Mouse (Mus musculus): ENCODE results near the gene Atp6v0c. TPM values are rescaled to one million over a fixed set of nuclear protein-coding genes. Genes with fewer than 3 reads are reported as not detected.

Gene Atp6v0c
- polyA plus RNA-seq, 1 experiment, result 948 TPM

- H3K36me3 ChIP-seq (ENCODE audit: control insufficient read depth, insufficient read depth, low read length), result no peaks in the 10 kb centered on the region
- TF ChIP-seq CTCF (IDR thresholded peaks at IDR 0.05; ENCODE audit: extremely low read depth, insufficient read length, insufficient replicate concordance, low read depth, low read length) (no peak), POLR2A (IDR thresholded peaks at IDR 0.05; ENCODE audit: low read depth, low read length) (no peak)
- no peak overlapping the region for H3K4me3 ChIP-seq (ENCODE audit: low read depth, low read length)
- 86% methylated on average over 7 of the region's 7 CpGs for WGBS
- H3K4me1 ChIP-seq (ENCODE audit: control insufficient read depth, insufficient read depth, insufficient read length, low read length), result peaks cover 9% of the 10 kb centered on the region; the same call in 1 of the 2 replicates
- H3K27ac ChIP-seq (ENCODE audit: insufficient read depth, low read depth, low read length), result no peak overlapping the region
- no peaks in the 10 kb centered on the region for H3K27me3 ChIP-seq (ENCODE audit: control insufficient read depth, insufficient read depth, low read length)
Measured at GRCm38 (mm10) chr17:24149421-24149820, 20.1 kb downstream of the Atp6v0c start.

- H3K27me3 ChIP-seq (ENCODE audit: control insufficient read depth, insufficient read depth, low read length), result no peaks in the 10 kb centered on the region
- H3K4me1 ChIP-seq (ENCODE audit: control insufficient read depth, insufficient read depth, insufficient read length, low read length), result peaks cover 9% of the 10 kb centered on the region; the same call in 1 of the 2 replicates
- no peak overlapping the region for H3K27ac ChIP-seq (ENCODE audit: insufficient read depth, low read depth, low read length)
- WGBS, result 47% methylated on average over 2 of the region's 2 CpGs
- no peak for TF ChIP-seq POLR2A (IDR thresholded peaks at IDR 0.05; ENCODE audit: low read depth, low read length)
- no peaks in the 10 kb centered on the region for H3K36me3 ChIP-seq (ENCODE audit: control insufficient read depth, insufficient read depth, low read length)
- H3K4me3 ChIP-seq (ENCODE audit: low read depth, low read length), result no peak overlapping the region
Measured at GRCm38 (mm10) chr17:24142897-24143296, 26.6 kb downstream of the Atp6v0c start.

GRCm38 (mm10) chr17:24141425-24141920 lies 28.0 kb downstream of the Atp6v0c start:
- H3K4me3 ChIP-seq (ENCODE audit: low read depth, low read length), result peak overlapping the region; percentile 100
- under 1% methylated on average over 54 of the region's 57 CpGs for WGBS

GRCm38 (mm10) chr17:24140845-24141424 lies 28.6 kb downstream of the Atp6v0c start:
- H3K27ac ChIP-seq (ENCODE audit: insufficient read depth, low read depth, low read length), result peak overlapping the region; percentile 82
- 1% methylated on average over 43 of the region's 43 CpGs for WGBS
- no peak for TF ChIP-seq POLR2A (IDR thresholded peaks at IDR 0.05; ENCODE audit: low read depth, low read length)
- TF ChIP-seq CTCF (IDR thresholded peaks at IDR 0.05; ENCODE audit: extremely low read depth, insufficient read length, insufficient replicate concordance, low read depth, low read length), result no peak
- H3K4me3 ChIP-seq (ENCODE audit: low read depth, low read length), result peak overlapping the region; percentile 100
- H3K36me3 ChIP-seq (ENCODE audit: control insufficient read depth, insufficient read depth, low read length), result no peaks in the 10 kb centered on the region
- peaks cover 9% of the 10 kb centered on the region; the same call in 1 of the 2 replicates for H3K4me1 ChIP-seq (ENCODE audit: control insufficient read depth, insufficient read depth, insufficient read length, low read length)
- no peaks in the 10 kb centered on the region for H3K27me3 ChIP-seq (ENCODE audit: control insufficient read depth, insufficient read depth, low read length)

More at GRCm38 (mm10) chr17:24141425-24141920, 28.0 kb downstream of the Atp6v0c start:
- peaks cover 9% of the 10 kb centered on the region; the same call in 1 of the 2 replicates for H3K4me1 ChIP-seq (ENCODE audit: control insufficient read depth, insufficient read depth, insufficient read length, low read length)
- no peaks in the 10 kb centered on the region for H3K36me3 ChIP-seq (ENCODE audit: control insufficient read depth, insufficient read depth, low read length)
- H3K27me3 ChIP-seq (ENCODE audit: control insufficient read depth, insufficient read depth, low read length), result no peaks in the 10 kb centered on the region
- peak overlapping the region; percentile 82 for H3K27ac ChIP-seq (ENCODE audit: insufficient read depth, low read depth, low read length)
- TF ChIP-seq POLR2A (IDR thresholded peaks at IDR 0.05; ENCODE audit: low read depth, low read length) (peak; percentile 20; the same call in 1 of the 2 replicates), CTCF (IDR thresholded peaks at IDR 0.05; ENCODE audit: extremely low read depth, insufficient read length, insufficient replicate concordance, low read depth, low read length) (no peak)

- H3K36me3 ChIP-seq (ENCODE audit: control insufficient read depth, insufficient read depth, low read length), result no peaks in the 10 kb centered on the region
- TF ChIP-seq CTCF (IDR thresholded peaks at IDR 0.05; ENCODE audit: extremely low read depth, insufficient read length, insufficient replicate concordance, low read depth, low read length), result no peak
- TF ChIP-seq POLR2A (IDR thresholded peaks at IDR 0.05; ENCODE audit: low read depth, low read length), result no peak
- 39% methylated on average over 4 of the region's 4 CpGs for WGBS
- H3K27ac ChIP-seq (ENCODE audit: insufficient read depth, low read depth, low read length), result no peak overlapping the region
- H3K27me3 ChIP-seq (ENCODE audit: control insufficient read depth, insufficient read depth, low read length), result no peaks in the 10 kb centered on the region
- H3K4me3 ChIP-seq (ENCODE audit: low read depth, low read length), result no peak overlapping the region
- H3K4me1 ChIP-seq (ENCODE audit: control insufficient read depth, insufficient read depth, insufficient read length, low read length), result peaks cover 9% of the 10 kb centered on the region; the same call in 1 of the 2 replicates
Measured at GRCm38 (mm10) chr17:24139968-24140367, 29.5 kb downstream of the Atp6v0c start.

GRCm38 (mm10) chr17:24139256-24139655 lies 30.2 kb downstream of the Atp6v0c start:
- no peak overlapping the region for H3K4me3 ChIP-seq (ENCODE audit: low read depth, low read length)
- WGBS, result 69% methylated on average over 3 of the region's 3 CpGs
- H3K27me3 ChIP-seq (ENCODE audit: control insufficient read depth, insufficient read depth, low read length), result no peaks in the 10 kb centered on the region
- no peak for TF ChIP-seq CTCF (IDR thresholded peaks at IDR 0.05; ENCODE audit: extremely low read depth, insufficient read length, insufficient replicate concordance, low read depth, low read length)
- no peak for TF ChIP-seq POLR2A (IDR thresholded peaks at IDR 0.05; ENCODE audit: low read depth, low read length)
- no peak overlapping the region for H3K27ac ChIP-seq (ENCODE audit: insufficient read depth, low read depth, low read length)
- H3K36me3 ChIP-seq (ENCODE audit: control insufficient read depth, insufficient read depth, low read length), result no peaks in the 10 kb centered on the region; the same call in 1 of the 2 replicates
- peaks cover 9% of the 10 kb centered on the region; the same call in 1 of the 2 replicates for H3K4me1 ChIP-seq (ENCODE audit: control insufficient read depth, insufficient read depth, insufficient read length, low read length)

GRCm38 (mm10) chr17:24137226-24137880 lies 32.1 kb downstream of the Atp6v0c start:
- Histone ChIP-seq H3K36me3 (ENCODE audit: control insufficient read depth, insufficient read depth, low read length) (no peaks in the 10 kb centered on the region; the same call in 1 of the 2 replicates), H3K27ac (ENCODE audit: insufficient read depth, low read depth, low read length) (no peak overlapping the region), H3K27me3 (ENCODE audit: control insufficient read depth, insufficient read depth, low read length) (no peaks in the 10 kb centered on the region), H3K4me3 (ENCODE audit: low read depth, low read length) (no peak overlapping the region), H3K4me1 (ENCODE audit: control insufficient read depth, insufficient read depth, insufficient read length, low read length) (peaks cover 9% of the 10 kb centered on the region; the same call in 1 of the 2 replicates)
- WGBS, result 56% methylated on average over 2 of the region's 2 CpGs
- TF ChIP-seq CTCF (IDR thresholded peaks at IDR 0.05; ENCODE audit: extremely low read depth, insufficient read length, insufficient replicate concordance, low read depth, low read length), result no peak
- TF ChIP-seq POLR2A (IDR thresholded peaks at IDR 0.05; ENCODE audit: low read depth, low read length), result no peak
